Mouse (Mus musculus) urinary bladder, postnatal 14 days (tissue): ENCODE results near the gene Wnt2b.

Experiments
- DNase-seq: peaks from one replicate; pipeline ENCODE4 v3.0.0; 2021; ENCODE audit warnings: low spot score

Gene Wnt2b

DNA sequence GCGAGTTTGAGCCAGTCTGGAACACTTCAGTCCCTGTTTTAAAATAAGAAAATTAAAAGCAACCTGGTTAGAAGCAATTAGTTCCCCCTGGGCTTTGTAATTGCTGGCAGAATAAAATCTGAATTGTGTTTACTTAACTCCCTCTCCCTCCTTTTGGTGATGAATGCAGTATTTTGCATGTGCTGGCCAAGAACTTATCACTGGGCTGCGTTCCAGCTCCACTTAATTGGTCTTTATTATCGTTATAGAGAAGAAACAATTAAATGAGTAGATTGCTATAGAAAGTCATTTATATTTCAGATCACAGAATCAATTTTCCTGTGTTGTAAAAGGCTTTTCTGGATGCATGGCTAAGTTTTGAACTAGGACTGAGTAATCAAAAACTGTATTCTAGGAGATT, 65.6 kb downstream of the Wnt2b start:
- DNase-seq = no peak
